Mouse (Mus musculus) C2C12 (cell line): ENCODE results near the gene Bmx.

Experiments used
- CTCF ChIP-seq: IDR thresholded peaks from one replicate; pipeline ENCODE4 v1.5.1; 2011; ENCODE audit not compliant: control insufficient read depth, insufficient read depth, insufficient read length
- MYOG ChIP-seq: IDR thresholded peaks from one replicate; pipeline ENCODE4 v1.6.1; 2011; ENCODE audit not compliant: control insufficient read depth, insufficient read length; ENCODE audit errors: extremely low read depth

DNA sequence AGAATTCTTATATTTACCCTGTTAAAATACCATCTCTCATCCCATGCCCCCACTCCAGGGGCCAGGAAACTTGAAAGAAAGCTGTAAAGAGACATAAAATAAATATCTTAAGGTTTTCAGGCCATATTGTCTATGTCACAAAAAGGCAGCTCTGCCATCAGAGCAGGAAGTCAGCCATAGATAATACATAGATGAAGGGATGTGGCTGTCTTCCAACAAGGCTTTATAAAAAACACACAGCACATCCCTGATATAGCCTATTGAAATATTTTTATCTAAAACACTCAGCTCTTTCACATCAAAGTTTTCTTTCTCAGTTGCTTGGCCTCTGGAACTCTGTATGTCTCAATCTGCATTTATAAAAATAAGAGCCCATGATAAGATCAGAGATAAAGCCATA lies 104.4 kb downstream of the Bmx start:
- no peak for TF ChIP-seq MYOG
- TF ChIP-seq CTCF = no peak
